In genomic region chr13:113794039-113794704, GRCm38 (mm10) we compare ENCODE assay signal across 8 mouse cellular contexts. TPM values are rescaled to one million over a fixed set of nuclear protein-coding genes. Genes with fewer than 3 reads are reported as not detected.
DNase-seq lines count a peak whose midpoint lies in the region; ATAC-seq lines count a peak whose summit lies in the region.

TSS of gene Arl15 (plus strand) at chr13:113794505.

- intact Hi-C loops in gastrocnemius, postnatal 14 days (cut with DNase I; ENCODE audit: low total_unique reads), result loop anchor here (10.0 kb wide), 1 partner anchor 71 kb away; no protein-coding TSS in a partner anchor
- intact Hi-C loops in left cerebral cortex, postnatal 10 days (cut with DNase I), result loop anchor here (2.0 to 5.0 kb wide), 2 partner anchors 71 to 102 kb away; no protein-coding TSS in a partner anchor

- ATAC-seq in inflammation-experienced regulatory T-cells, adult 6 months, result peak; percentile 98
- peak; percentile 95 for ATAC-seq in megakaryocyte-erythroid progenitor cell, adult 5-6 weeks (replicated peaks; ENCODE audit: low FRiP score, low TSS enrichment, poor library complexity, severe bottlenecking)

- DNase-seq in adipocyte (ENCODE audit: low spot score), result peak; percentile 96
- peak; percentile 98 for DNase-seq in embryo, embryonic 10 days (ENCODE audit: low spot score)
- DNase-seq in gastrocnemius, postnatal 14 days, result peak; percentile 99
- DNase-seq in left cerebral cortex, postnatal 10 days (ENCODE audit: extremely low spot score in 1 of 2, low spot score in 2 of 2), result peak; percentile 99
- DNase-seq in right cerebral cortex, postnatal 25 days, result peak; percentile 96
- peak; percentile 98 to 99 for DNase-seq in urinary bladder, postnatal 4 days (ENCODE audit: low spot score in 2 of 2)

RNA-seq across cellular contexts. Expression of gene Arl15, which starts in this region (rescaled TPM):
- 1 to 10 TPM; 5.9 to 8.2 TPM for total RNA-seq in gastrocnemius, postnatal 14 days (2021)
- 10 to 100 TPM; 15.8 to 18.9 (median 16.6) TPM for polyA plus RNA-seq in inflammation-experienced regulatory T-cells, adult 6 months (2017; shearing (Covaris generic))
- total RNA-seq in left cerebral cortex, postnatal 10 days (2021), result 10 to 100 TPM; 53.8 to 59.3 TPM
- total RNA-seq in megakaryocyte-erythroid progenitor cell, adult 5-6 weeks (2014; fragmentation: Nextera tagmentation), result 12.5 and 15.9 TPM in 2 replicates
- 14.2 and 21.6 TPM in 2 replicates for total RNA-seq in megakaryocyte-erythroid progenitor cell, adult 5-6 weeks (2017)

Comparison
In these comparisons a context has a peak if more than half of its experiments do, and no peak if none do; other contexts are left out.
1. Peak in every context shown above with its lines: DNase-seq and ATAC-seq.